Mouse (Mus musculus): Measurements from ENCODE around the gene Armh4.
"Not testable (repeated sequence)": the region's sequence is repeated elsewhere in the genome, so short reads cannot be mapped to it uniquely, and the experiment has no call there.

Armh4 gene

GRCm38 (mm10) chr14:49782715-49783531 is at the start of gene Armh4:
Gene Armh4 (minus strand): TSS chr14:49783383.
- DNase-seq, result peak; percentile 88 to 94

- DNase-seq, result no peak
Observed at GRCm38 (mm10) chr14:49829192-49830171, 46.3 kb upstream of the Armh4 start.

- DNase-seq, result not testable (repeated sequence)
Observed at GRCm38 (mm10) chr14:49819721-49820440, 36.7 kb upstream of the Armh4 start.

- not testable (repeated sequence) for DNase-seq
Observed at GRCm38 (mm10) chr14:49818713-49819208, 35.6 kb upstream of the Armh4 start.

GRCm38 (mm10) chr14:49812966-49813365 is 29.8 kb upstream of the Armh4 start:
- DNase-seq, result not testable (repeated sequence)

- peak; percentile 52 to 64 for DNase-seq
Observed at GRCm38 (mm10) chr14:49805051-49805450, 21.9 kb upstream of the Armh4 start.

- DNase-seq, result peak; percentile 66 to 79
Observed at GRCm38 (mm10) chr14:49801444-49801843, 18.3 kb upstream of the Armh4 start.

GRCm38 (mm10) chr14:49793948-49794347 is 10.8 kb upstream of the Armh4 start:
- no peak for DNase-seq

GRCm38 (mm10) chr14:49790542-49790941 is 7.4 kb upstream of the Armh4 start:
- DNase-seq, result no peak

GRCm38 (mm10) chr14:49785793-49786192 is 2.6 kb upstream of the Armh4 start:
- peak; percentile 79 to 88 for DNase-seq

GRCm38 (mm10) chr14:49783866-49784265 is 683 bp upstream of the Armh4 start:
- DNase-seq, result no peak

- peak in 1 of 2 experiments; percentile 38 for DNase-seq
Observed at GRCm38 (mm10) chr14:49780416-49780815, 2.8 kb downstream of the Armh4 start.

- peak; percentile 62 to 69 for DNase-seq
Observed at GRCm38 (mm10) chr14:49777539-49777938, 5.6 kb downstream of the Armh4 start.

GRCm38 (mm10) chr14:49771746-49772145 is 11.4 kb downstream of the Armh4 start:
- peak; percentile 48 to 62 for DNase-seq

- DNase-seq, result no peak
Observed at GRCm38 (mm10) chr14:49766601-49767000, 16.6 kb downstream of the Armh4 start.

GRCm38 (mm10) chr14:49755845-49756244 is 27.3 kb downstream of the Armh4 start:
- DNase-seq, result no peak

GRCm38 (mm10) chr14:49752614-49753013 is 30.6 kb downstream of the Armh4 start:
- no peak for DNase-seq

GRCm38 (mm10) chr14:49745874-49746273 is 37.3 kb downstream of the Armh4 start:
- no peak for DNase-seq

- peak; percentile 79 to 88 for DNase-seq
Observed at GRCm38 (mm10) chr14:49743946-49744526, 39.1 kb downstream of the Armh4 start.

- no peak for DNase-seq
Observed at GRCm38 (mm10) chr14:49739328-49739727, 43.9 kb downstream of the Armh4 start.

- DNase-seq, result no peak
Observed at GRCm38 (mm10) chr14:49738441-49739088, 44.6 kb downstream of the Armh4 start.
